Mouse (Mus musculus): Measurements from ENCODE around the gene Cds1. TPM values are rescaled to one million over a fixed set of nuclear protein-coding genes. Genes with fewer than 3 reads are reported as not detected.

The Cds1 gene
- polyA plus RNA-seq, 1 experiment from 2014 or later, result 8.6 TPM

DNA sequence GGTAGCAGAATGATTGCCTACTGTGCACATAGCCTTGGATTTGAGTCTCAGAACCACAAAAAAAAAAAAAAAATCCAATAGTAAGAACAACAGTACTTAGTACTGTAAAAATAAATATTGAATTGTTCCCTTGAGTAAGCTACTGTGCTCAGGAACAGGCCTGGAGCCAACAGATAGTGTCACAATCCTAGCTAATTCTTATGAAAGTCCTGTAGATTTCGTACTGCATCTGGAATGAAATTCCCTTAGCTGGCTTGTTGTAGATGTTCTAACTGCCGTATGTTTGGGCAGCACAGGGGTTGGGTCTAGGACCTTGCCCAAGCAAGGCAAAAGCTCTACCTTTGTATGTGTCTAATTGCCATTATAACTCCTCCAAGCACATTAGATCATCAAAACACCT lies 22.9 kb upstream of the Cds1 start:
- ATAC-seq (ENCODE audit: low FRiP score), result no peak
- no peaks in the 10 kb centered on the region for H3K36me3 ChIP-seq (replicated peaks; ENCODE audit: control insufficient read depth, insufficient read depth)
- DNase-seq (ENCODE audit: low spot score), result no peak
- no peak overlapping the region for H3K4me3 ChIP-seq (replicated peaks; ENCODE audit: low read length)
- H3K27ac ChIP-seq, result no peak overlapping the region
- H3K9ac ChIP-seq, result no peak overlapping the region
- 94% methylated on average over 2 of the region's 2 CpGs for WGBS
- H3K9me3 ChIP-seq (ENCODE audit: control insufficient read depth, low read length), result no peaks in the 10 kb centered on the region
- H3K4me2 ChIP-seq (replicated peaks), result no peak overlapping the region
- H3K4me1 ChIP-seq (replicated peaks; ENCODE audit: control insufficient read depth, insufficient read depth, low read length), result no peaks in the 10 kb centered on the region
- H3K27me3 ChIP-seq (ENCODE audit: control insufficient read depth, insufficient read depth, low read length), result no peaks in the 10 kb centered on the region

DNA sequence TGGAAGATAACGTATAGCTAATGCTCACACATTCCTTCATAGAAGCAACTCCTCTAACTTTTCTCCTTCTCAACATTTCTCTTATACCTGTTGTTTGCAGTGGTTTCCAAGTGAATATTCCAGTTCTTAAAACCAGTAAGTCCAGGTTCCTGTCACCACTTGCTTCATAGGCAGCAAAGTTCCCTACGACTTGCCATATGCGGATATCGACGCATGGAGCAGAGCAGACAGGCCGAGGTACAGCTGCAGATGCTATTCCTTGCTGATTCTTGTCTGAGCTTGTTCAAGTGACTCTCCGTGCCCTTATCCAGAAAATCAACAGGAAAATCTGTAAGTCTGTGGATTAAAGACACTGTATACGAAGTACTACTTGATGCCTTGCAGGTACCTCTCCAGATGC lies 22.5 kb upstream of the Cds1 start:
- no peak overlapping the region for H3K4me2 ChIP-seq (replicated peaks)
- no peak overlapping the region for H3K4me3 ChIP-seq (replicated peaks; ENCODE audit: low read length)
- no peak for ATAC-seq (ENCODE audit: low FRiP score)
- no peaks in the 10 kb centered on the region for H3K27me3 ChIP-seq (ENCODE audit: control insufficient read depth, insufficient read depth, low read length)
- H3K9me3 ChIP-seq (ENCODE audit: control insufficient read depth, low read length), result no peaks in the 10 kb centered on the region
- H3K36me3 ChIP-seq (replicated peaks; ENCODE audit: control insufficient read depth, insufficient read depth), result no peaks in the 10 kb centered on the region
- DNase-seq (ENCODE audit: low spot score), result no peak
- H3K9ac ChIP-seq, result no peak overlapping the region
- no peak overlapping the region for H3K27ac ChIP-seq
- 94% methylated on average over 8 of the region's 8 CpGs for WGBS
- no peaks in the 10 kb centered on the region for H3K4me1 ChIP-seq (replicated peaks; ENCODE audit: control insufficient read depth, insufficient read depth, low read length)

- no peak overlapping the region for H3K4me3 ChIP-seq (replicated peaks; ENCODE audit: low read length)
- WGBS, result 82% methylated on average over 6 of the region's 6 CpGs
- ATAC-seq (ENCODE audit: low FRiP score), result no peak
- H3K4me2 ChIP-seq (replicated peaks), result no peak overlapping the region
- DNase-seq (ENCODE audit: low spot score), result no peak
- no peaks in the 10 kb centered on the region for H3K27me3 ChIP-seq (ENCODE audit: control insufficient read depth, insufficient read depth, low read length)
- H3K9me3 ChIP-seq (ENCODE audit: control insufficient read depth, low read length), result no peaks in the 10 kb centered on the region
- no peak overlapping the region for H3K27ac ChIP-seq
- no peaks in the 10 kb centered on the region for H3K4me1 ChIP-seq (replicated peaks; ENCODE audit: control insufficient read depth, insufficient read depth, low read length)
- no peak overlapping the region for H3K9ac ChIP-seq
- H3K36me3 ChIP-seq (replicated peaks; ENCODE audit: control insufficient read depth, insufficient read depth), result no peaks in the 10 kb centered on the region
These were observed 20.0 kb upstream of the Cds1 start for GRCm38 (mm10) chr5:101744886-101745285.

DNA sequence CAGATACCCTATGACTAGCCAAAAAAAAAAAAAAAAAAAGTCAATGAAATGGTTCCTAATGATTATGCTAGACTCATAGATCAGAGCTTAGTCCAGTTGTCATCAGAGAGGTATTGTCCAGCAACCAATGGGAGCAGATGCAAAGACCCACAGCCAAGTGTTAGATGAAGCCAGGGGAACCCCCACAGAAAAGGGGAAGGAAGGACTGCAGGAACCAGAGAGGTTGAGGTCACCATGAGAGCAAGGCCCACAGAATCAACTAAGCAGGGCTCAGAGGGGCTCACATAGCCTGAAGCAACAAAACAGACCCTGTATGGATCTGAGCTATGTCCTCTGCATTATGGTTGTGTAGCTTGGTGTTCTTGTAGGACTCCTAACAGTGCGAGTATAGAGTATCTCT lies 11.2 kb upstream of the Cds1 start:
- H3K4me2 ChIP-seq (replicated peaks), result no peak overlapping the region
- H3K27me3 ChIP-seq (ENCODE audit: control insufficient read depth, insufficient read depth, low read length), result no peaks in the 10 kb centered on the region
- DNase-seq (ENCODE audit: low spot score) (no peak), ATAC-seq (ENCODE audit: low FRiP score) (no peak)
- H3K36me3 ChIP-seq (replicated peaks; ENCODE audit: control insufficient read depth, insufficient read depth), result no peaks in the 10 kb centered on the region
- 0 out of 2 replicates have a peak, but pooled peaks cover 7% of the 10 kb centered on the region for H3K9me3 ChIP-seq (ENCODE audit: control insufficient read depth, low read length)
- 72% methylated on average over 1 of the region's 1 CpGs for WGBS
- no peaks in the 10 kb centered on the region for H3K4me1 ChIP-seq (replicated peaks; ENCODE audit: control insufficient read depth, insufficient read depth, low read length)
- no peak overlapping the region for H3K4me3 ChIP-seq (replicated peaks; ENCODE audit: low read length)
- no peak overlapping the region for H3K9ac ChIP-seq
- no peak overlapping the region for H3K27ac ChIP-seq

DNA sequence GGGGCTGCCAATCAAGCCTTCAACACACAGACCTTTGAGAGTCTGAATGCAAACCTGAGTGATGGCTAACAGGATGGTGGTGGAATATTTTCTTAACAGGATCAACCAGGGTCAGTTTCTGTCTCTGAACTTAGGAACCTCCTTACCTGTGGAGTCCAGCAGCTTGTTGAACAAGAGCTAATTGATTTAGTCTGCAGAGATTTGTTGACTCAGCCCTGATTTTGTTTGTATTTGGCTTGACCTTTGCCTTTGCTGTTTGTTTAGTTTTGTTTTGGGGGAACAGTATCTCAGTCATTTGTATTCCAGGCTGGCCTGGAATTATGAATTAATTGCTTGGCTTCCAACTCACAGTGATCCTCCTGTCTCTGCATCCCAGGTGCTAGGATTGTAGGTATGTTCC lies 7.3 kb upstream of the Cds1 start:
- ATAC-seq (ENCODE audit: low FRiP score) (no peak), DNase-seq (ENCODE audit: low spot score) (no peak)
- no peaks in the 10 kb centered on the region for H3K9me3 ChIP-seq (ENCODE audit: control insufficient read depth, low read length)
- no peaks in the 10 kb centered on the region for H3K36me3 ChIP-seq (replicated peaks; ENCODE audit: control insufficient read depth, insufficient read depth)
- H3K27ac ChIP-seq, result no peak overlapping the region
- H3K4me3 ChIP-seq (replicated peaks; ENCODE audit: low read length), result no peak overlapping the region
- no peak overlapping the region for H3K9ac ChIP-seq
- H3K4me1 ChIP-seq (replicated peaks; ENCODE audit: control insufficient read depth, insufficient read depth, low read length), result no peaks in the 10 kb centered on the region
- H3K4me2 ChIP-seq (replicated peaks), result no peak overlapping the region
- peaks cover 3% of the 10 kb centered on the region; the same call in 1 of the 2 replicates for H3K27me3 ChIP-seq (ENCODE audit: control insufficient read depth, insufficient read depth, low read length)

DNA sequence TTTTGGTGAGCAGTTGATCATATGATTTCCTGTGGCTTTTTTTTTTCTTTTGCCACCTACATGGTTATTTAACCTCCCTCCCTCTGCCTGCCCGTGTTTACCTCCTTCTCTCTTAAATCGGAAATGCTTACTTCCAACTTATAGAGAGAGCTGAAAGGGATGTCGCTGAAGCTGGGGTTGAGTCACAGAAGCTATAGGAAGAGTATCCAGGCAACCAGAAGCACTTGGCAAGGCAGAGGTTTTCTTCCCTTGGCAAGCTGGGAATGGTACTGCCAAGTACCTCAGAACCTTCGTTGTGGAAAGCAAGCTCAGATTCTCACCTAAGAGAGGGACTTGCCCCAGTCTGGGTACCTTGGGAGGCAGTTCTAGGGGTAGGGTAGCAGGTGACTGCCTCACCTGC lies 3.2 kb upstream of the Cds1 start:
- Histone ChIP-seq H3K4me2 (replicated peaks) (no peak overlapping the region), H3K4me3 (replicated peaks; ENCODE audit: low read length) (no peak overlapping the region), H3K27me3 (ENCODE audit: control insufficient read depth, insufficient read depth, low read length) (peaks cover 40% of the 10 kb centered on the region), H3K27ac (no peak overlapping the region), H3K4me1 (replicated peaks; ENCODE audit: control insufficient read depth, insufficient read depth, low read length) (peaks cover 5% of the 10 kb centered on the region; the same call in 1 of the 2 replicates), H3K9me3 (ENCODE audit: control insufficient read depth, low read length) (no peaks in the 10 kb centered on the region), H3K9ac (no peak overlapping the region), H3K36me3 (replicated peaks; ENCODE audit: control insufficient read depth, insufficient read depth) (no peaks in the 10 kb centered on the region)
- DNase-seq (ENCODE audit: low spot score) (no peak), ATAC-seq (ENCODE audit: low FRiP score) (no peak)
- 65% methylated on average over 4 of the region's 4 CpGs for WGBS

- 33% methylated on average over 2 of the region's 2 CpGs for WGBS
- Histone ChIP-seq H3K4me1 (replicated peaks; ENCODE audit: control insufficient read depth, insufficient read depth, low read length) (peaks cover 5% of the 10 kb centered on the region; the same call in 1 of the 2 replicates), H3K9me3 (ENCODE audit: control insufficient read depth, low read length) (no peaks in the 10 kb centered on the region), H3K36me3 (replicated peaks; ENCODE audit: control insufficient read depth, insufficient read depth) (no peaks in the 10 kb centered on the region), H3K9ac (no peak overlapping the region), H3K4me3 (replicated peaks; ENCODE audit: low read length) (no peak overlapping the region), H3K4me2 (replicated peaks) (no peak overlapping the region), H3K27ac (no peak overlapping the region), H3K27me3 (ENCODE audit: control insufficient read depth, insufficient read depth, low read length) (peaks cover 59% of the 10 kb centered on the region)
- ATAC-seq (ENCODE audit: low FRiP score) (no peak), DNase-seq (ENCODE audit: low spot score) (no peak)
These were observed 1.4 kb upstream of the Cds1 start for GRCm38 (mm10) chr5:101763571-101763970.

- Histone ChIP-seq H3K4me1 (replicated peaks; ENCODE audit: control insufficient read depth, insufficient read depth, low read length) (peaks cover 5% of the 10 kb centered on the region; the same call in 1 of the 2 replicates), H3K9ac (peak overlapping the region; percentile 66), H3K4me2 (replicated peaks) (peak overlapping the region; percentile 99), H3K4me3 (replicated peaks; ENCODE audit: low read length) (peak overlapping the region; percentile 72), H3K36me3 (replicated peaks; ENCODE audit: control insufficient read depth, insufficient read depth) (no peaks in the 10 kb centered on the region), H3K9me3 (ENCODE audit: control insufficient read depth, low read length) (no peaks in the 10 kb centered on the region), H3K27ac (no peak overlapping the region), H3K27me3 (ENCODE audit: control insufficient read depth, insufficient read depth, low read length) (peaks cover 71% of the 10 kb centered on the region)
- no peak for ATAC-seq (ENCODE audit: low FRiP score)
- no peak for DNase-seq (ENCODE audit: low spot score)
- under 1% methylated on average over 34 of the region's 45 CpGs for WGBS
These were observed 516 bp downstream of the Cds1 start for GRCm38 (mm10) chr5:101765390-101765901.

GRCm38 (mm10) chr5:101766248-101766647 lies 1.3 kb downstream of the Cds1 start:
- Histone ChIP-seq H3K36me3 (replicated peaks; ENCODE audit: control insufficient read depth, insufficient read depth) (no peaks in the 10 kb centered on the region), H3K4me3 (replicated peaks; ENCODE audit: low read length) (peak overlapping the region; percentile 72), H3K9ac (no peak overlapping the region), H3K4me1 (replicated peaks; ENCODE audit: control insufficient read depth, insufficient read depth, low read length) (peaks cover 5% of the 10 kb centered on the region; the same call in 1 of the 2 replicates), H3K27ac (no peak overlapping the region), H3K27me3 (ENCODE audit: control insufficient read depth, insufficient read depth, low read length) (peaks cover 71% of the 10 kb centered on the region), H3K4me2 (replicated peaks) (0 out of 2 replicates have a peak overlapping the region, but pooled peaks have one; percentile 99), H3K9me3 (ENCODE audit: control insufficient read depth, low read length) (no peaks in the 10 kb centered on the region)
- no peak for DNase-seq (ENCODE audit: low spot score)
- no peak for ATAC-seq (ENCODE audit: low FRiP score)
- 46% methylated on average over 6 of the region's 6 CpGs for WGBS

DNA sequence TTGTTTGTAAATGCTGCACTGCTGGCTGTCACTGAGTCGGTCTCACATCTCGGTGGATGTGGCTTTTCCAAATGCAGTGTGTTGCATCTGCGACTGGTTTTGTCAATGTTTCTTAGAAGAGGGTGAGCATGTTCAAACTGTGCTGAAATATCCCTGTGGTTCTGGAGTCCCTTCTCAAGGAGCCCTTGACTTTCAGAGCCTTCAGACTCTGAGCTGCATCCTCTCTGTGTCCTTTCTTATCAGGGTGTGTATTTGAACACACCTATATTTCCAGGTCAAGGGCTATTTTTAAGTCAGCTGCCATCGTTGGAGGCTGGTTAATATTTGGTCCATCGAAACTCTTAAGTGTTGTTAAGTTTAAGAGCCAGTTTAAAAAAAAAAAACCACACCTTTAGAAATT lies 2.2 kb downstream of the Cds1 start:
- DNase-seq (ENCODE audit: low spot score) (no peak), ATAC-seq (ENCODE audit: low FRiP score) (no peak)
- Histone ChIP-seq H3K9me3 (ENCODE audit: control insufficient read depth, low read length) (no peaks in the 10 kb centered on the region), H3K27ac (no peak overlapping the region), H3K4me3 (replicated peaks; ENCODE audit: low read length) (no peak overlapping the region), H3K27me3 (ENCODE audit: control insufficient read depth, insufficient read depth, low read length) (peaks cover 68% of the 10 kb centered on the region), H3K36me3 (replicated peaks; ENCODE audit: control insufficient read depth, insufficient read depth) (no peaks in the 10 kb centered on the region), H3K9ac (no peak overlapping the region), H3K4me2 (replicated peaks) (no peak overlapping the region), H3K4me1 (replicated peaks; ENCODE audit: control insufficient read depth, insufficient read depth, low read length) (peaks cover 5% of the 10 kb centered on the region; the same call in 1 of the 2 replicates)
- 67% methylated on average over 5 of the region's 5 CpGs for WGBS

Data from hindbrain, embryonic 14.5 days (tissue).